Mouse (Mus musculus) hindbrain, embryonic 15.5 days (tissue): ENCODE measurements around the gene Acoxl. TPM values are rescaled to one million over a fixed set of nuclear protein-coding genes. Genes with fewer than 3 reads are reported as not detected.
A peak's percentile ranks its signal among the peaks of the same experiment; 100 is the strongest.

ENCODE experiments used
- ATAC-seq: fragments of 200-750 bp; cut with Nextera tagmentation; 2 replicates; pipeline ENCODE4 v1.8.0; 2017; ENCODE audit warnings: low read depth, moderate number of reproducible peaks, moderate TSS enrichment; ENCODE audit not compliant: low FRiP score
- H3K27ac ChIP-seq: fragments of 300-500 bp; sonication (generic); replicated peaks from 2 replicates; pipeline ENCODE4 v1.5.1; 2015; ENCODE audit warnings: mild to moderate bottlenecking, inconsistent platforms
- H3K27me3 ChIP-seq: fragments of 300-500 bp; sonication (generic); 2 replicates; pipeline ENCODE4 v1.6.1; 2015; ENCODE audit warnings: control low read depth, inconsistent platforms
- H3K36me3 ChIP-seq: fragments of 300-500 bp; sonication (generic); 2 replicates; pipeline ENCODE4 v1.6.1; 2015; ENCODE audit warnings: control low read depth, inconsistent platforms
- H3K4me1 ChIP-seq: fragments of 300-500 bp; sonication (generic); replicated peaks from 2 replicates; pipeline ENCODE4 v1.6.1; 2015; ENCODE audit warnings: control low read depth, inconsistent platforms
- H3K4me2 ChIP-seq: fragments of 300-500 bp; sonication (generic); 2 replicates; pipeline ENCODE4 v1.6.1; 2015; ENCODE audit warnings: moderate library complexity, mild to moderate bottlenecking, inconsistent platforms
- H3K4me3 ChIP-seq: fragments of 300-500 bp; sonication (generic); 2 replicates; pipeline ENCODE4 v1.5.1; 2015; ENCODE audit warnings: mild to moderate bottlenecking, inconsistent platforms
- H3K9ac ChIP-seq: fragments of 300-500 bp; sonication (generic); 2 replicates; pipeline ENCODE4 v1.6.1; 2015; ENCODE audit warnings: inconsistent platforms
- H3K9me3 ChIP-seq: fragments of 300-500 bp; sonication (generic); 2 replicates; pipeline ENCODE4 v1.6.1; 2016; ENCODE audit warnings: control low read depth, inconsistent platforms
- WGBS: fragments of 180-500 bp; shearing (Covaris S2); methylation state at CpG from one replicate; pipeline ENCODE4 v1.1.7; 2015; 5-methylcytosine and 5-hydroxymethylcytosine counted together
- microRNA-seq: library from miRNA; unstranded; fragments of <30 nt; microRNA quantifications from one replicate; pipeline ENCODE4, GENCODE M21; 2016
- polyA plus RNA-seq: library from polyadenylated mRNA; unstranded; fragments of >200 nt; fragmentation: Nextera tagmentation; extraction: Ambion mirVana; gene quantifications from 2 replicates; pipeline ENCODE4 v1.2.1, GENCODE M21; 2015

The Acoxl gene
- polyA plus RNA-seq, 1 experiment from 2014 or later, result not detected

- Histone ChIP-seq H3K9ac (no peak overlapping the region), H3K4me2 (no peak overlapping the region), H3K27ac (no peak overlapping the region), H3K36me3 (no peaks in the 10 kb centered on the region), H3K9me3 (no peaks in the 10 kb centered on the region), H3K4me1 (peaks cover 6% of the 10 kb centered on the region), H3K4me3 (no peak overlapping the region), H3K27me3 (no peaks in the 10 kb centered on the region)
- ATAC-seq, result peak; percentile 63; the same call in 1 of the 2 replicates
- WGBS, result 47% methylated on average over 13 of the region's 13 CpGs
These were observed 328.1 kb downstream of the Acoxl start for GRCm38 (mm10) chr2:128166623-128167423.

- H3K4me1 ChIP-seq, result peaks cover 6% of the 10 kb centered on the region
- no peak for ATAC-seq
- no peak overlapping the region for H3K4me2 ChIP-seq
- H3K27me3 ChIP-seq, result no peaks in the 10 kb centered on the region
- no peak overlapping the region for H3K4me3 ChIP-seq
- no peak overlapping the region for H3K27ac ChIP-seq
- no peaks in the 10 kb centered on the region for H3K36me3 ChIP-seq
- H3K9me3 ChIP-seq, result no peaks in the 10 kb centered on the region
- H3K9ac ChIP-seq, result no peak overlapping the region
- WGBS, result 95% methylated on average over 11 of the region's 12 CpGs
These were observed 329.3 kb downstream of the Acoxl start for GRCm38 (mm10) chr2:128167930-128168329.

- Histone ChIP-seq H3K27me3 (no peaks in the 10 kb centered on the region), H3K9ac (no peak overlapping the region), H3K4me2 (no peak overlapping the region), H3K4me3 (no peak overlapping the region), H3K4me1 (peaks cover 6% of the 10 kb centered on the region), H3K27ac (no peak overlapping the region), H3K36me3 (no peaks in the 10 kb centered on the region), H3K9me3 (no peaks in the 10 kb centered on the region)
- no peak for ATAC-seq
- whole genome bisulfite sequencing, result 81% methylated on average over 5 of the region's 5 CpGs
These were observed 330.8 kb downstream of the Acoxl start for GRCm38 (mm10) chr2:128169486-128169885.

GRCm38 (mm10) chr2:128169972-128170371 is 331.3 kb downstream of the Acoxl start:
- no peak overlapping the region for H3K4me2 ChIP-seq
- WGBS, result 77% methylated on average over 11 of the region's 11 CpGs
- no peaks in the 10 kb centered on the region for H3K9me3 ChIP-seq
- H3K36me3 ChIP-seq, result no peaks in the 10 kb centered on the region
- H3K27me3 ChIP-seq, result no peaks in the 10 kb centered on the region
- no peak overlapping the region for H3K27ac ChIP-seq
- no peak overlapping the region for H3K4me3 ChIP-seq
- ATAC-seq, result 0 out of 2 replicates have a peak, but pooled peaks have one; percentile 27
- no peak overlapping the region for H3K9ac ChIP-seq
- H3K4me1 ChIP-seq, result peaks cover 6% of the 10 kb centered on the region

GRCm38 (mm10) chr2:128170614-128171013 is 331.9 kb downstream of the Acoxl start:
- H3K36me3 ChIP-seq, result no peaks in the 10 kb centered on the region
- H3K27me3 ChIP-seq, result no peaks in the 10 kb centered on the region
- H3K9ac ChIP-seq, result no peak overlapping the region
- WGBS, result 95% methylated on average over 3 of the region's 3 CpGs
- peaks cover 6% of the 10 kb centered on the region for H3K4me1 ChIP-seq
- ATAC-seq, result no peak
- H3K27ac ChIP-seq, result no peak overlapping the region
- no peak overlapping the region for H3K4me3 ChIP-seq
- H3K4me2 ChIP-seq, result no peak overlapping the region
- no peaks in the 10 kb centered on the region for H3K9me3 ChIP-seq

GRCm38 (mm10) chr2:128172266-128172665 is 333.6 kb downstream of the Acoxl start:
- WGBS, result 92% methylated on average over 5 of the region's 5 CpGs
- no peaks in the 10 kb centered on the region for H3K27me3 ChIP-seq
- H3K9ac ChIP-seq, result no peak overlapping the region
- no peak for ATAC-seq
- H3K4me1 ChIP-seq, result peaks cover 9% of the 10 kb centered on the region
- no peak overlapping the region for H3K4me2 ChIP-seq
- H3K27ac ChIP-seq, result no peak overlapping the region
- H3K4me3 ChIP-seq, result no peak overlapping the region
- no peaks in the 10 kb centered on the region for H3K9me3 ChIP-seq
- no peaks in the 10 kb centered on the region for H3K36me3 ChIP-seq

Small RNA genes lying within 50 kb of the gene (microRNA-seq; reads per million reads assigned to microRNA genes)
- not detected for gene Gm22411

Other genes starting within 250 kb of the Acoxl start
- gene Mal, start 182.2 kb upstream of the Acoxl start, polyA plus RNA-seq, result 2.9 and 4.8 TPM in 2 replicates
- gene Mall, start 108.9 kb upstream of the Acoxl start, polyA plus RNA-seq, result 1.4 TPM in 2 replicates
- 14.2 and 16.8 TPM in 2 replicates for gene Nphp1, start 50.0 kb upstream of the Acoxl start, polyA plus RNA-seq
- 44.1 and 47.5 TPM in 2 replicates for gene Mtln, start 46.4 kb upstream of the Acoxl start, polyA plus RNA-seq
- 10.9 and 12.5 TPM in 2 replicates for gene Bub1, start 7.0 kb upstream of the Acoxl start, polyA plus RNA-seq